Mouse (Mus musculus) myocyte (in vitro differentiated cells): ENCODE results near the gene 2210010C04Rik.

Experiments
- E2F4 ChIP-seq: IDR thresholded peaks from one replicate; pipeline ENCODE4 v1.6.1; 2011; ENCODE audit warnings: mild to moderate bottlenecking, control low read depth, moderate library complexity; ENCODE audit not compliant: insufficient read depth
- MAX ChIP-seq: IDR thresholded peaks from one replicate; pipeline ENCODE4 v1.6.1; 2011; ENCODE audit warnings: low read depth, mild to moderate bottlenecking, control low read depth
- MYOG ChIP-seq, 3 experiments: IDR thresholded peaks; one replicate each; pipeline ENCODE4 v1.6.1; 2011; ENCODE audit warnings: control low read depth in 2 of 3, low read depth in 2 of 3, mild to moderate bottlenecking in 2 of 3; ENCODE audit not compliant: insufficient read length in 2 of 3, control insufficient read depth in 1 of 3, insufficient read depth in 1 of 3
- POLR2A ChIP-seq: IDR thresholded peaks from one replicate; pipeline ENCODE4 v1.6.1; 2011; ENCODE audit warnings: low read depth, mild to moderate bottlenecking, control low read depth, moderate library complexity; ENCODE audit not compliant: insufficient read length
- POLR2AphosphoS2 ChIP-seq: IDR thresholded peaks from one replicate; pipeline ENCODE4 v1.6.1; 2011; ENCODE audit warnings: low read depth, control low read depth; ENCODE audit not compliant: insufficient read length
- TCF12 ChIP-seq: IDR thresholded peaks from one replicate; pipeline ENCODE4 v1.6.1; 2011; ENCODE audit warnings: mild to moderate bottlenecking, control low read depth; ENCODE audit not compliant: poor library complexity, insufficient read depth, severe bottlenecking

DNA sequence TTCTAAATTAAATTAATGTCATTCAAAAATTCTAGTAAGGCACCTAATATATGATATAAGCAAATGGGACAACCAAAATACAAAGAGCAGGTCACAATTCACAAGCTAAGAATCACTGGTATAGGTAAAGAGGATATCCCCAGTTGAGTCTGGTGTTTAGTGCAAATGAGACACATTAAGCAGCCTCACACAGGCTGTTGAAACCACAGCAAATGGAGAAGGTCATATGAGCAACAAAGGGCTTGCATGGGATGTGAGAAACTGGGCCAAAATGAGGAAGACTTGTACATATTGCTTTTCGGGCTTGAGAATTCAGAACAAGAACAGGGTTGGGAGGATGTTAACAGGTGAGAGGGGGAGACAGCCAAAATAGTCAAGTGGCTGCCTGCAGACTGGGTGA lies 9.4 kb upstream of the 2210010C04Rik start:
- TF ChIP-seq MAX: no peak
- no peak for TF ChIP-seq E2F4
- TF ChIP-seq POLR2AphosphoS2: no peak
- no peak for TF ChIP-seq POLR2A
- no peak for TF ChIP-seq TCF12
- no peak for TF ChIP-seq MYOG (IDR thresholded peaks at IDR 0.05; ENCODE audit: control insufficient read depth in 1 of 3, insufficient read depth in 1 of 3, insufficient read length in 2 of 3, low read depth in 2 of 3)
